Mouse (Mus musculus): Measurements from ENCODE around the gene Xdh.

The Xdh gene

GRCm38 (mm10) chr17:73950062-73950735, at the start of gene Xdh:
Gene Xdh, minus strand, starts transcription at chr17:73950196.
- CTCF ChIA-PET = no interaction called here
- POLR2A ChIA-PET = no interaction called here

DNA sequence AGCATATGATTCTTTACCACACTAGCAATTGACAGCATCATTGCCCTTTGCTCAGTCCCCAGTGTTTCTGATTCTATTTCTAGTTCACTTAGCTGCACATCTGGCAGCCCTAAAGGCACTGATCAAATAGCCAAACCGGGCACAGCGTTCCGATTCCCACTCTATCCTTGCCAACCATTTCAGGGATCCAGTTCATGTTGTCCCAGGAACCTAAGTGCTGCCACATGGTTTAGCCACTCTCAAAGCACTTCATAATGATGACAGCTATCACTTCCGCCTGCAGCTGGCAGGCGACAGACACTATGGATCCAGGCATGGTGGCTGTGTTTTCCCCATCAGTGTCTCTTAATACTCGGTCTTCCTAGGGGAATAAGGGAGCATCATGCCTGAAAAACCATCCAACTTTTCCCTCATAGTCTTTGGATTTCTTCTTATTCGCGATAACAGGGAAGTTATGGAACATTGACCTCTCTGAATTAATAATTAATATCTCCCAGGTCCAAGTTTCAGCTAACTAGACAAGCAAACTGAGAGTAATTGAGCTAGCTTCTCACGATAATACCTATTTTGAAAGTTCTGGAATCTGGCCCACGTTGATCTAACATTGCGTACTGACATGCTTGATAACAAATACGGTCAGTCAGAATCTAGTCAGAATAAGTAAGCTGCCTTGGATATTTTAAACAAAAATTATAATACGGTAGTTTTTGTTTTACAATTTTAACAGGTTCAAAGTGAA, 46.1 kb upstream of the Xdh start:
- ChIA-PET POLR2A (no interaction called here), CTCF (interaction anchor here in 1 of 4 experiments (0.6 kb wide), 1 partner anchor 139 kb away, joined by 3 read pairs; no protein-coding TSS in a partner anchor)

DNA sequence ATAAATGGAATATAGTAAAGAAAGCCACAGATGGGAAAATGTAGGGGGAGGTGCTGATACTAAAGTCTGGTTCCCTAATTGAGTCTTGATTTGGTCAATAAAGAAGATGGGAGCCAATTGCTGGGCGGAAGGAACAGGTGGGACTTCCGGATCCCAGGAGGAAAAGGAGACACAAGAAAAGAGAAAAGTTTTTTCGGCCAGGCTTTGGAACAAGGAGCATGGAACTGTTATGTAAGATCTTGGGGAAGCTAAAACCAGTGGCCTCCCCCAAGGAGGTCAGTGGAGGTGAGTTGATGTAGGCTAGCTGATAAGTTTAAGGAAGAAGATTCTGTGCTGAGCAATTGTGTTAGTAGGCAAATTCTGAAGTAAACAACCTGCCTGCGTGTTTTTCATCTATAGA, 41.3 kb upstream of the Xdh start:
- CTCF ChIA-PET = no interaction called here
- POLR2A ChIA-PET = no interaction called here

DNA sequence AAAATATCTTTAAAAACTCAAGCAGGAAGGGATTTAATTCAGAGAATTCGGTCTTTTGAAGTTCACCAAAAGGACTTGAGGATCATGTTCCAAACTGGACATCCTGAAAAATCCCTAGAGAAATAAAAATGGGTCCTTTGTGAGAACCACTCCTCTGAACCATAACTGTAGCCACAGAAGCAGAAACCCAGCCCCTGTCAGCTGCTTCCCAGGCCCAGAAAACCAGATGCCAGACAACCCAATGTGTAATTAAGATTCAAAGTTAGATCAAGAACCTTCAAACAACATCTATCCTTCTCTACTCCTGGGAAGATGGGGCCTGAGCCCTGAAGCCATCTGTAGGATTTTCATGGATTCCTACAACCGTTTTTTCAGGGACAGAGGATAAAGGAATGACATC, 36.6 kb upstream of the Xdh start:
- CTCF ChIA-PET = no interaction called here
- POLR2A ChIA-PET = no interaction called here

DNA sequence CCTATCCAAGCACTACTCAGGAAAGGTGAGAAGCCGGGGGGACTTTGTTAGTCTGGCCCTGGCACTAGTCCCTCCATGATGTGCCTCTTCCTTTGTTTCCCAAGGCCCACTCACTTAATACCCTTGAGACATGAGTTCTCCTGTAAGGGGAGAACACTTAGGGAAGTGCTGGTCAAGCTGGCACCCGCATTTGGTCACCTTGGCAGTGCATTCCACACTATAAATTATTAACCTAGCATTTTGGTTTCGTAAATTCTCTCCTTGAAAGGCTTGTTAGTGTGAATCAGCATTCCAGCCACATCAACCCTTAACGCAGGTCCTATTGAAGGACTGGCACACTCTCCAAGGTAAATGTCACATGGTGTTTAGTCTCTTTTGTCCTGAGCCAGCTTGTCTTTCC, 35.9 kb upstream of the Xdh start:
- POLR2A ChIA-PET = no interaction called here
- CTCF ChIA-PET = no interaction called here

DNA sequence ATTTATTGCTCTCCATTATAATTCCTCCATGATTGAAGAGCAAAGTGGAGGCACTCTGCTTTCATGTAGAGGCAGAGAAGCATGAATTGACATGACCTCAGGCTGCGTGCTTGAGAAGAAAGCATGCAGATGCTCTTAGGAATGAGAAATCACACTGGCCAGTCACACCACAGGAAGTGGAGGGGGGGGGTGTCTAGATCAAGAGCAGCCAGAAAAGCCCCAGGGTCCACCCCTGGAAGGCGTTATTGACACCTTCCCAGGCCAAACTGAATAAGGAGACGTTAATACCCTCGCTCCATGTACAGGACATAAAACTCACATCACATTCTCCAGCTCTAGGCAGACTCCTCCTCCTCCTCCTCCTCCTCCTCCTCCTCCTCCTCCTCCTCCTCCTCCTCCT, 34.5 kb upstream of the Xdh start:
- ChIA-PET POLR2A (no interaction called here), CTCF (no interaction called here)

DNA sequence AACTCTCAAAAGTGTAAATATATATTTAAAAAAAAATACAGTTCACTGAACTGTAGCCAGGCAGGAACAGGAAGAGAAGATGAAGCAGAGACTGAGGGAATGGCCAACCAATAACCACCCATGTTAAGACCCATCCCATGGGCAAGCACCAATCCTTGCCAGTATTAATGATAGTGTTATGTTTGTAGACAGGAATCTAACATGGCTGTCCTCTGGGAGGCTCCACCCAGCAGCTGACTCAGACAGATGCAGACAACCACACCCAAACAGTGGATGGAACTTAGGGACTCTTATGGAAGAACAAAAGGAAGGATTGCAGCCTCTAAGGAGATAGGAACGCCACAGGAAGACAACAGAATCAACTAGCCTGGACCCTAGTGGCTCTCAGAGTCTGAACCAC, 32.9 kb upstream of the Xdh start:
- CTCF ChIA-PET = no interaction called here
- POLR2A ChIA-PET = no interaction called here

- ChIA-PET CTCF (no interaction called here), POLR2A (no interaction called here)
Observed at GRCm38 (mm10) chr17:73976066-73976465, 26.1 kb upstream of the Xdh start.

GRCm38 (mm10) chr17:73972648-73973047, 22.7 kb upstream of the Xdh start:
- CTCF ChIA-PET = no interaction called here
- POLR2A ChIA-PET = no interaction called here

DNA sequence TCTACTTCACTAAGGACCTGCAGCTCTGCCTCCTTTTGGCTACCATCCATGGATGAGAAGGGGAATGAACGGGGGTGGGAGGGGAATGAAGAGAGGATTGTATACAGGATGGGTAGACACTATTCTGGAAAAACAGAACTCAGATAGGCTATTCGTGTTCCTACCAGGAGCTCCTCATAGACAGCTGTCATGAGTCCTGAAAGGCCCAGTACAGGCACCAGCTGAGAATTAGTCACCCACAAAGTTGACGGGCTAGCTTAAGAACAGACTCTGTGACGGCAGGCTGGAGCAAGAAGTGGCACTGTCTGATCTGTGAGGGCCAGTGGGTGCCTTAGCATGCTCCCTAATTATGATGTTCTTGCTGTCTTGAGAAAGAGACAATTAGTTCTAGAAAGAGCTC, 21.3 kb upstream of the Xdh start:
- ChIA-PET POLR2A (no interaction called here), CTCF (no interaction called here)

- ChIA-PET POLR2A (no interaction called here), CTCF (interaction anchor here in 1 of 4 experiments (0.6 kb wide), 1 partner anchor 13 kb away, joined by 3 read pairs; no protein-coding TSS in a partner anchor)
Observed at GRCm38 (mm10) chr17:73970361-73971027, 20.5 kb upstream of the Xdh start.

GRCm38 (mm10) chr17:73964856-73965255, 14.9 kb upstream of the Xdh start:
- CTCF ChIA-PET = no interaction called here
- POLR2A ChIA-PET = no interaction called here

DNA sequence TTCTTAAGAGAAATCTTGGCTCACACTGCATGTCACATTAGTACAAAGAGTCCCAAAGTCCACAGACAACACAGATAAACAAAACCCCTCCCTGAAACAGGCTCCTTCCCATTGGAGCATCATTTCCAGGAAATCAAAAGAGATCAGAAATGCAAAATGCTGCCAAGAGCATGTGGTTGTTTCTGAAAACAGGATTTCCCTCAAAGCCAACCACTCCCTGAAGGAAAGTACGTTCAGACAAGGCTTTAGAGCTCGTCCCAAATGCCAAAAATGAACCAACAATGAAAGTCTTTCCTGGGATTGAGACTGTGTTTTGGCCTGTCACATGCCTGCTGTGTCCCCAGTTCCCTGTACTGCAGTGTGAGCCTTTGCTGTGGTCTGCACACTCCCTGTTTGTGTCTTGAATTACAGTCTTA, 12.6 kb upstream of the Xdh start:
- POLR2A ChIA-PET = no interaction called here
- CTCF ChIA-PET = no interaction called here

DNA sequence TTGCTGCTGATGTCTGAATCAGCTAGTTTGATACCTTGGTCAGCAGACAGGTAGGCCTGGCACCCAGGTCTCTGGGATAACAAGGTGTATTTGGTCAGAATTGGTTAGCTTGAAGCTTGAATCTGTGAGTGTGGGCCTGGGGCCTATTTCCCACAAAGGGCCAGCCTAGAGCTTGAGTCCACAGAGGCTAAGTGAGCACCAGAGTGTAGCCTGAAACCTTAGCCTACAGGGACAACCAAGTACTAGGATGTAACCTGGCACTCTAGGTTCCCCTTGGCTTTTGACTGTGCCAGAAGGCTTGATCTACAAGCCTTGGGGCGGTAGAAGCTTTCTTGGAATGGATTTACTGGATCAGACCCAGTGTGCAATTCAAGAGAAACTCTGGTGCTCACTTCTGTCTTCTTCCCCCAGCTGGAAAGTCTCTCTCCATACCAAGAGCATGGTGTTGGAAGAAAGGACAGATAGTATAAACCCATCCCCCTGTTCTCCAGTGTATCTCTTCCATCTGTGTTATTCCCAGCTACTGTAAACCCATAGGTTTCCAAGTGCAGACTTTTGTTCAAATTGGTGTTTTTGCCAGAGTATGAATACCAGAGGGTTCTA, 11.9 kb upstream of the Xdh start:
- ChIA-PET CTCF (no interaction called here), POLR2A (no interaction called here)

DNA sequence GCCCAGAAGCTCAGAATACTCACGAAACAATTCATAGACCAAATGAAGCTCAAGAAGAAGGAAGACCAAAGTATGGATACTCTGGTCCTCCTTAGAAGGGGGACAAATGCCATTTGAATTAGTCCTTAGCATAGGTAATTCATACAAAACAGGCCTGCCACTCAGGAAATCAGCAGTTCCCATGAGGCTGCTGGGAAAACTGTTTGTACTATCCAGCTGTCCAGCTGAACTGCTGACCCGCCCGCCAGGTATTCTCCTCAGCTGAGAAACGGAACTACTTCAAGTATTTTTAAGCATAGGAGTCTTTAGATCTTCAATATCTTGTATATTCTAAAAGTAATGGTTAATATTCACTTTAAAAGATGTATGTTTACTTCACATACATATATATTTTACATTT, 10.7 kb upstream of the Xdh start:
- POLR2A ChIA-PET = no interaction called here
- CTCF ChIA-PET = no interaction called here

GRCm38 (mm10) chr17:73952103-73952521, 2.1 kb upstream of the Xdh start:
- POLR2A ChIA-PET = no interaction called here
- CTCF ChIA-PET = no interaction called here

GRCm38 (mm10) chr17:73950970-73951369, 974 bp upstream of the Xdh start:
- CTCF ChIA-PET = no interaction called here
- POLR2A ChIA-PET = no interaction called here

DNA sequence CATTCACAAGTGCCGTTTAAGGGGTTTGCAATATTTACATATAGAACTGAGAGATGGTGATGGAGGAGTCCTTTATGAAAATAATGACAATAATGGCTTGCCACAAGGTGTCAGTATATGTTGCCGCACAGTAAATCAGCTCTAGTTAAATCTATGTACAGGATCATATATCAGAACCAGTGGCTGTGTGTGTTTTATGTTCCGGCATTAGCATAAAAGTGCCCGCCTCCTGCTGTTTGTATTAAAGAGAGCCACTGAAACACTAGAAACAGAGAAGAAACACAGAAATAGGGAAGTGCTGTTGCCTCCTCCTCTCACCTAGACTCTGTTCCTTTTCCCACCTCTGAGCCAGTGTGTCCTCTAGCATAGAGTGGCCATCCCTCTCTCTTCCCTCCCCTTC, 498 bp downstream of the Xdh start:
- CTCF ChIA-PET = no interaction called here
- POLR2A ChIA-PET = no interaction called here

- POLR2A ChIA-PET = interaction anchor here in 1 of 4 experiments (0.6 kb wide), 1 partner anchor 1885 kb away, joined by 3 read pairs; no protein-coding TSS in a partner anchor
- CTCF ChIA-PET = no interaction called here
Observed at GRCm38 (mm10) chr17:73948801-73949200, 1.2 kb downstream of the Xdh start.

- ChIA-PET POLR2A (interaction anchor here in 1 of 4 experiments (0.6 kb wide), 1 partner anchor 1885 kb away, joined by 3 read pairs; no protein-coding TSS in a partner anchor), CTCF (no interaction called here)
Observed at GRCm38 (mm10) chr17:73948039-73948438, 2.0 kb downstream of the Xdh start.

DNA sequence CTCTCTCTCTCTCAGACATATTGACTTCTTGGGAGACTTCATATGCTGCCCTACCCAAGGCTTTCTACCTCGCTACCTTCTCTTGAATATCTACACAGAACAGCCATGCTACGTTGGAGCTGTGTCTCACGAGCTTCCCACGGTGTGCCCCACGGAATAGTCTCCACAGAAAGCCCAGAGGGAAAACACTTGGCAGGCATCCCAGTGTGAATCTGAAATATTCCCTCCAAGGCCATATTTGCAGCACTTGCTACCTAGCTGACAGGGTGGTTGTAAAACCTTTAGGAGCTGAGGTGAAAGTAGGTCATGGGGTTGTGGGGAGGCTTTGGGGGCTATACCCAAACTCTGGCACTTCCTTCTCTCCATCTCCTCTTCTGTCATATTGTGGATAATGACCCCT, 3.1 kb downstream of the Xdh start:
- ChIA-PET CTCF (no interaction called here), POLR2A (interaction anchor here in 1 of 4 experiments (0.6 kb wide), 1 partner anchor 188 kb away, joined by 3 read pairs; no protein-coding TSS in a partner anchor)

All from embryonic stem cell, embryonic (primary cell).